Mouse (Mus musculus) A20 (cell line): ENCODE measurements at regions not wholly inside any gene's neighbourhood (a gene's known extent, or its start where the extent isn't known, plus 50 kb on each side); places are given as distances from the start of the nearest gene placed in this dataset.

Source experiments
- DNase-seq: peaks from one replicate; pipeline ENCODE4 v3.0.0-alpha.2; 2011; ENCODE audit warnings: low read depth, low spot score

DNA sequence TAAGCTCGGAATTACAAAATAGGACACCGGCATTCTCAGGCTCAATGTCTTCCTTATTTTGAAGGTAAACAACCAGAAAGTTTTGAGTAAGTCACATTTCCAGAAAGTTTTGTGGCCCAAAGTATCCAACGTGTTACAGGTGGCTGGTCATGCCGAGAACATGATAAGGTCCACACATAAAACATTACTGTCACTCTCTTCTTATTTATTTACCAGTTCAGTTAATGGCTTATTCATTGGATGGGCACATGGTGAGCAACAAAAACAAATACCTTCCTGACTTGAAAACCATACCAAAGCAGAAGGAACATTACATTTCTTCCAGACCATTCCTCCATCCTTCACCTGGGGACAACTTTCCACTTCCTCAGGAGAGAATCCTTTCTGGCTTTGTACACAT is 345.5 kb upstream of the Arid1b start:
- DNase-seq, result no peak

DNA sequence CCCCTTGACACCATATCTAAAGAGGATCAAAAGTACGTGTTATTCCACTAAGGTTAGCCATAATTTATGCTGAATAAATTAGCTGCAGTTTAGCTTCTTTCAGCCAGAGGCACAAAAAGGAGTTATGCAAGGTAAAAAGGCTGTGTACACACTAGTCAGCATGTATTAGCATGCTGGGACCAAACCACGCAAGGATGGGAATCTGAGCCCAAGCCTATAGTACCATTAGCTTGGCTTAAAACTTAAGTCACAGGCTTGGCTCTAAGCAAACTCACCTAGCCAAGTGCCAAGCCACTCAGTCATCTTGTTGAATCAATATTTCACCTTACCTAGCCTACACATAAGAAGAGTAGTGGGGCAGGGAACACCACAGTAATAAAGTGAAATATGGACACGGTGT is 339.9 kb upstream of the Arid1b start:
- no peak for DNase-seq

DNA sequence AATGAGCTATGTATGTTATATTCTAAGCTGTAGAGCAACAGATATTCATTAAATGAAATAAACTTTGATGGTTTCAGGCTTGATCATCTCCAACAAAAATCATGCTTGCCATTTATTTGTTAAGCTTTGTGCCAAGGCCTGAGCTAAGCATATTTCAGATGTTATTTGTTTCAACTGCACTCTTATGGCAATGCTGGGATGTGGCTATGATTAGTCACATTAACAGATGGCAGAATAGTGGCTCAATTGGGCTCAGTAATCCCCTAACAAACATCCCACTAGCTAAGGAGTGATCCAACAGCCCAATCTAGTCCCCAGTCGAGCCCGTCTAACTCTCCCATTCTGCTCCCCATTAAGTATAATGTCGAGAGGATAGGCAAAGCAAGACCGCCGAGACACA is 332.1 kb upstream of the Arid1b start:
- DNase-seq, result no peak

DNA sequence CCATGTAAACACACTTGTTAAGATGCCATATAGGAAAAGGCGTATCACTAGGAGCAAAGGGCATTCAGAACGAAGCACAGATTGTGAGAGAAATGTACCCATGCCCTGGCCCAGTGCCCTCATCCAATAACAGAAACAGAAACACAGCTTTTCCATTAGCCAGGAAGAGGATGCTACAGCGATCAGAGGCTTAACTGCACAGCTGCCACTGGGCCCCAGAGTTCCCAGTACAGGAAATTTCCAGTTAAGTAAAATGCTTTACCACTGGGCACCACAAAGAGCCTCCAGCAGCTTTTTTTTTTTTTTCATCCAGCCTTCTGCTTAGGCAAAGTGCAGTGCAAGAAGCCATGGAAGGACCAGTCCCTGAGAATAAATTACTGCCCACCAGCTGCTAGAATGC is 325.6 kb upstream of the Arid1b start:
- DNase-seq, result no peak

DNA sequence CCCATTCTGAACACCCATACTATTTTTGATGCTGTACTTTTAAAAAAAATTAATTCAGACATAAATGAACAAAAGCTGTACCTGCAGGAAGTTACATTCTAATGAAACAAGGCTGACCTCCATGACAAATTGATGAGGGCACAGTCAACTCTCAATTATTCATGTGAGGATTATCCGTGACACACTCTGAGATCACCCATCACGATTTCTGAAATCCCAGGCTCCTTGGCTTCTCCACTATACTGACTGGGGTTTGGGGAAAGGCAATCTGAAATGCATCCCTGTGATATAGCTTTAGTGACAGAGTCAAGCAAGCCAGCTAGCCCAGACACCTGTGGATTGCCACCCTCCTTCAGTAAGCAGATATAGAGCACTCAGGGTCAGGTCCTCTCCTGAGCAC is 320.9 kb upstream of the Arid1b start:
- no peak for DNase-seq

DNA sequence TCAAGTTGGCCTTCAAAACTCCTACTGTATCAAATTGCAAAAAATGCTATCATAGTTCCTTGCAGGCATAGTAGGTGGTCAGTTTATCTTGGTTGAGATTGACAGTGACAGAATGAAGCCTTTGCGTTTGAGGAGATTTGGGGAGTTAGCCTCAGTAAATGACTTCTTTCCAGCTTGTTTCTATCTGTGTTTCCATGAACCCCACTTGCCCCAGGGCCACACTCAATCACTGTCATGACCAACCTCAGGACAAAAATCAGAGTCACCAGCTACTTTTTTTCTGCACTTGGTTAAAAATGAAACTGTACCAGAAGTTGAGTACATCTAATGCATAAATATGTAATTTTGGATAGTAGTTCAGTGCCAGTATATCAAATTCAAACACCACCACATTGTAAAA is 287.7 kb upstream of the Arid1b start:
- DNase-seq, result no peak

DNA sequence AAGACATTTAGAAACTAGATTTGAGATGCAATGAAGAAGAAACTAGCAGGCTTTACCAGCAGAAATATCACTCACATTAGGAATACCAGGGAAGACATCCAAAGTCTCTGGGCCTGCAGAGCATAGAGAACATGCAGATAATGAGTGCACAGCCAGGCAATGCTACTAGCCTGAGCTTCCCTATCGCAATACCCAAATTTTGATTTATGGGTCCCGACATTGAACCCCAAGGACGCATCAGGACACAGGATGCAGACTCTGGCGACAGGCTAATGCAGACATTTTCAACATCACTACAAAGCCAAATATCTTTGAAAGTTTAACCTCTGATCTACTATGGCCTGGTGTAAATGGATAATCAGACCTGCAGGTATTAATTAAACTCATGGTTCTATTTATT is 273.1 kb upstream of the Arid1b start:
- DNase-seq, result no peak

DNA sequence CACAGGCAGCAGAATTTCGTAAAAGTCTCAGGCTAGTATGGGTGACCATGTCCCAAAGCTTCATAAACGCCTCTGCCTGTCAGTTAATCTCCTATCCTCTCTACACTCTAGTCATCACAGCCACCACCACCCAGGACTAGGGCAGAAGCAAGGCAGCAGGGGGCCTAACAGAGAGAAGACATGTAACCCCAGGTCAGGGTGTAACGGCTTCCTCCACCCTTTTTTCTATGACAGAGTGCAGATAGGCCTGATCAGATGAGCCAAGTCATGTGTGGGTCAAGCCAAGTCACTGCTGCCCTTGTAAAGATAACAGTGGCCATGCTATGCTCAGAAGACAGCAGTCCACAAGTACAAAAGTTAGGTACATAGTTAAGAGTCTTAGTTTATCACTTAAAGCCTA is 270.1 kb upstream of the Arid1b start:
- no peak for DNase-seq

DNA sequence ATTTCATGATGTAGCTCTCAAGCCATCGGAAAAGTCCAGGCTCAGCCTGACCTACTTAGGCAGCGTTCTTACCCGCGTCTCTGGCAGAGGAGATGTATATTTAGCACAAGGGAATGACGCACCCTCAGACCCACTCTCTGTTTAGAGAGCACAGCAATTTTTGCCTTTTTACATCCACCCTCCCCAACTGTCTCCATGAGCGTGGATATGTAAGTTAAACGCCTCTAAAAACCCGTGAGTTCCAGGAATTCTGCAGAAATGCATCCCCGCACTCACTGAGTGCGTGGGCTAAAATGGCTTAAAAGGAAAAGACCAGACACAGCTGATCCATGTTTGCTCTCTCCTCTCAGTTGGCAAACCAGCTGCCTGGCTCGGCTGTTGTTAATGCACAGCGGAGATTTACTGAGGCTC is 267.8 kb upstream of the Arid1b start:
- no peak for DNase-seq

DNA sequence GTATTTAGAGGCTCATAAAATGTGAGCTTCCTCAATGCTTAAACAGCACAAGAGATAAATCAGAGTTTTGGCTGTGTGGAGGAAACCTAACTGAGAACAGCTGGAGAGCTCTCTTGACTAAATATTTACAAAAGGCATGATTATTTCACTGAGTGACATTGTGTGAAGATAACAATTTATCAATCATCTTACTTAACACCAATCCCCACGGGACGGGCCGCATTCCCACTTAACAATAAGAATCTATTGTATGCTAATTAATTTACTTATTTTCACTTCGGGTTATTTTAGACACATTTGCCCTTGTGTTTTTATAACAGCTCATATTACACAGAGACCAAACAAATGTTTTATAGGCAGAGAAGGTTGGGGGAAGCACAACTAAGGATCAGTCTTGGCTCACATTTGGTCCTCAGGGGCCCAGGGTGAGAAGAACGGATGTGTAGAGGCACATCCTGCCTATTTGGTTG is 259.7 kb upstream of the Arid1b start:
- DNase-seq, result no peak

DNA sequence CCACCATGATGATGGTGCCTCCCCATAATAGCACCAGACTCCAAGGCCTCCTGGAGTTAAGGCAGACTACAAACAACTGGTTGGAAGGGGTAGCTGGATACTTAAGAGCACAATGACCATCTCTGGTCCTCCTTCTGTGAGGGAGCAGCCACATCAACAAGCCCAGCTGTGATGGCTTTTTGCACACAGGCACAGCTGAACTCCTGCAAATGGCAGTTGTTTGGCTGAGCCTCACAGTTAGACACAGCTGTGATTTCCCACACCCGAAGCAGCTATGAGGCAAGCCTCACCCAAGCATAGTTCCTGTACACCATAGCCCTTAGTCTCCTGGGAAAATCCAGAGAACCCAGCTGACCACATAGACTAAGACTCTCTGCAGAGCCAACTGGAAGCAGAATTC is 258.9 kb upstream of the Arid1b start:
- no peak for DNase-seq

DNA sequence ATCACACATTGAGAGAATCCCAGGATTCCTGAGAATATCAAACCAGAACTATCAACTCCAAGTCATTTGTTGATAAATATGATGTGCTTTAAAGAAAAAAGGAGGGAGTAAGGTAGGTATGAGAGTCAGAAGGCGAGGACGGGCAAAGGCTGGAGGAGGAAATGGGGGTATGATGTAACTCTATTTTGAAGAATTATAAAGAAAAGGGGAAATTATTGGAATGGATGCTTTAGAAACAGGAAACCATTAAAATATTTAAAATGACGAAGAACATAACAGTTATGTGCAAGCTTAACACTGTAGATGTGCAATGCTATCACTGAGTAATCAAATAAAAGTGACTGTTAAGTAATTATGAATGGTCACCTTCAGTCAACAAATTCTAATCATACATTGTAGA is 257.4 kb upstream of the Arid1b start:
- no peak for DNase-seq

DNA sequence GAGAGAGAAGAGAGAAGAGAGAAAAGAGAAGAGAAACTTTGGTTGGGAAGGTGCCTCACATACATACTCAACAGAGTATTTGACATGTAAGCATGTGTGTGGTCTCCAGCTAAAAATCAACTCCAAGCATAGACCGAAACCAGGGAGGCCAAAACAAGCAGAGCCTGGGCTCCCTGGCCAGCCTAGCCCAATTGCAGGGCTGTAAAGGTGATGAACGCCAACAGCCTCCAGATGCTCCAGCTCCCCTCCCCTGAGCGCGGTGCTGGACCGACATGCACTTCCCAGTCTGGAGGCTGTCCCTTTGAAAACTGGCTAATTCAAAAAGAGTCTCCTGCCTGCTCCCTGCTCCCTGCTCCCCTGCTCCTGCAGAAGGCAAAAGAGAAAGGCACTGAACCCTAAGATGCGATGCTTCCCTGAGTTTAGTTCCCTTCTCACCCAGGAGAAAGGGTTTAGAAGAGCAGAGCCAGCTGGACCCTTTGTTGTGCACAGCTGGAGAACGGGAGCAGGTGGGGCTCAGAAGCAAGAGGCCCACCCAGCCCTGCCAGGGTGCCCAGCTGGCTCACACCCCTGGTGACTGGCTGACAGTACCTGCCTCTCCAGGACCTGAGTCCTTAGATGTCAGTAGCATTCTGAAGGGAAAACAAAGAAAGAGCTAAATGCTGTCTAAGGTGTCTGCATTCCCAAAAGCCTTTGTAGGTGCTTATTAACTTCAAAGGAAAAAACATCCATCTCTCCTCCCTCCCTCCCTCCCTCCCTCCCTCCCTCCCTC is 255.2 kb upstream of the Arid1b start:
- DNase-seq, result no peak

DNA sequence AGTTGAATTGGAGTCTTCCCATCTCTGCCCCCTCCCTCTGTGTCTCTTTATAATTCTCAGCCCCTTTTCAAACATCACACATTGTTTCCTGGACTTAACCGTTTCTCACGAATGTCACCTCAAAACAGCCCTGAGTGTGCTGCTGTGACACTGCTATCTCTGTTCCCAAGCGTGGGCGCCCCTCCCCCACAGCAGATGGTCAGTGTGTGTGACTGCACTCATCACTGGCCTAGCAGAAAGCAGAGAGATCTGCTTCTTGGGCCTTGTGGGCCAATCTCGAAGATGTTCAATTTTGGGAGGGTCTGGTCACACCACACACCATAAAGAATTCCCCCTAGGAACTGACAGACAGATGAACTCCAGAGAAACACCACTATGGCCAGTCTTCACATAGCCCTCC is 253.3 kb upstream of the Arid1b start:
- no peak for DNase-seq

DNA sequence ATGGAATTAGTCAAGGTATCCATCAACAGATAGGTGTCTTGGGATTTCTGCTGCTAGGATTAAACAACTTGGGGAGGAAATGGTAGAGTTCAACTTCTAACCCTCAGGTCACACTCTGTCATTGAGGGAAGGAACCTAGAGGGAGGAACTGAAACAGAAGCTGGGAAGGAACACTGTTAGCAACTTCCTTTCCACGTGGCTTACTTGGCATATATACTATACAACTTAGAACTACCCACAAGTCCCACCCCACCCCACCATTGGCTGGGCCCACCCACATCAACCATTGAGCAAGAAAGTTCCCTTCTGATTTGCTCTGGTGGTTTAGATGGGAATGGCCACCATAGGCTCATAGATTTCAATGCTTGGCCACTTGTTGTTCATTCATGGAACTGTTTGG is 251.8 kb upstream of the Arid1b start:
- DNase-seq, result peak; percentile 14

DNA sequence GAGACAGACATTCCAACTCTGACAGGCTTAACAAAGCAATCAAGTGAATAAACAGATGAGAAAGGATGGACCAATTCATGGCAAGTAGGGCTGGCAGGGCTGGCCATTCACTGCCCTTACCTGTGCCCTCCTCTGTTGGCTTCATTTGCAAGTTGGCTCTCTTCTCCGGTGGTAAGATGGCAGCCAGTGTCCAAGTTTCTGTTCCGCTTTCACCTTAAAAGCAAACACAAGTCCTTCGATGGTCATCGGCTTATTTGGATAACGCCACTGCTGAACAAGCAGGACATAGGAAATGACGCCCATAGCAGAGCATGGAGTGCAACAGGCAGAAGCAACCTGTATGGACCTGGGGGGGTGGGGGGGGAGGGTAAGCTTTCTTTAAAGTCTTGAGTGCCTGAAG is 231.2 kb upstream of the Arid1b start:
- DNase-seq, result no peak

DNA sequence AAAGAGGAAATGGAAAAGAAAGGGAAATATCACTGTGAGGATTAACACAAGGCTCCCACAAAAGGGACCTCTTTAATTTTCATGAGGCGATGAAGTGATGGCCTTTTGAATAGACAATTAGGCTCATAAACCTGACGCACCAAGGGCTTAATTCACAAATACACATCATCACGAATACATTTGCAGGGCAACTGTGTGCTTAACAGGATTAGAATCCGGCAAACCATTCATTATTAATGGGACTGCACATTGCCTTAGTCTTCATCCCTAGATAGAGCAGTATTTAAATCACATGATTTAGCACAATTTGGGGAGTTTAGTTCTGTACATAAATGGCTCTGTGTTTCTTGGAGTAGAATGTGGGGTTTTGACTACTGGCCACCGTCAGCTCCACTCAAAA is 228.4 kb upstream of the Arid1b start:
- no peak for DNase-seq

DNA sequence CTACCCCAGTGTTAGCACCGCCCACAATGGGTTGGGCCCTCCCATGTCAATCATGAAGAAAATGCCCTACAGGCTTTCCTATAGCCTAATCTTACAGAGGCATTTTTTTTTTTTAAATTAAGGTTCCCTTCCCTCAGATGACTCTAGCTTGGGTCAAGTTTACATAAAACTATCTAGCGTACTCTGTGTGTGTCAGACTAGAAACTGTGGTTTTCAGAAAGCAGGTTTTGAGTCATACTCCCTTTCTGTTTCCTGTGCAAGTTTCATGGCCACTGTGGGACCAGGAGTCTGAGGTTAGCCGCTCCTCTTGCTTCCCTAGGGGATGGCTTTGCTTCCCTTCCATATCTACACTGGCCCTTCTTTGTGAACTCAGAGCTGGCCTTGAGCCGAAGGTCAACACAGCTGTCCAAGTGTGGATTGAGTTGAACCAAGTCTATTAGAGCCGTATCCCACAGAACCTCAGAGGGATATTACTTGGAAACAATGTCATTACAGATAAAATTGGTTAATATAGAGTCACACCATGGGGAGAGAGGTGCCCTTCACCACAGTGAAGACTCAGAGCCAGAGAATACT is 226.1 kb upstream of the Arid1b start:
- DNase-seq, result no peak

DNA sequence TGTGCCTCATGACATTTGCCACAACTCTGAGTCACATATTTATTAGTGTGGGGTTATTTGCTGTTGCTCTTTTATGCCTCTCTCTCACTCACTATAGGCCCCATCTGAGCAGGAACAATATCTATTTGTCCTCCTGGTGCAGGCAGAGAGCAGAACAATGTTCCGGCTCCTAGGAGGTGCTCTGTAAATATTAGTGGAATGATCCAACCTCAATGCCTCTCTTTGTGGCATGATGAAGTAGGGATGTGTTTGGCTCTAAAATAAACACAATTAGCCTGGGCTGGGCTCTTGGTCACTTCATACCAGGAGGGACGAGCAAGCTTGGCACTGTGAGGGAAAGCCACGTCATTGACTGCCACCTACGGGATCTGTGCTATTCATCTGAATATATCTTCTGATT is 224.8 kb upstream of the Arid1b start:
- DNase-seq, result no peak

DNA sequence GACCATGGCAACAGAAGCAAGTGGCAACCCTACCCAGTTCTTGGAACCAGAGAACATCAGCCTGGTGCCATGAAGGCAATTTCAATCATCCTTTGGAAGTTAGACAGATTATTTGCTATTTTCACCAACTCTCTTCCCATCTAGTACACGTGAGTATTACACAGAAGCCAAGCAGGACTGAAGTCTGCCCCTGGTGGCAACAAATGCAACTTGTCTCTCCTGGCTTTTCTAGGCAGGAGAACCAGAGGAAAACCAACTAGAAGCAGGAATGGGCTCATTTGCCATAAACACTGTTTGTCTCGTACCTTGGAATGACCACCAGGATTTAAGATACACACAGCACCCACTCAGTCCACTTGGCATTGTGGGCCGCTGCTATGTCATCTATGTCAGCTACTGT is 224.1 kb upstream of the Arid1b start:
- DNase-seq, result no peak

DNA sequence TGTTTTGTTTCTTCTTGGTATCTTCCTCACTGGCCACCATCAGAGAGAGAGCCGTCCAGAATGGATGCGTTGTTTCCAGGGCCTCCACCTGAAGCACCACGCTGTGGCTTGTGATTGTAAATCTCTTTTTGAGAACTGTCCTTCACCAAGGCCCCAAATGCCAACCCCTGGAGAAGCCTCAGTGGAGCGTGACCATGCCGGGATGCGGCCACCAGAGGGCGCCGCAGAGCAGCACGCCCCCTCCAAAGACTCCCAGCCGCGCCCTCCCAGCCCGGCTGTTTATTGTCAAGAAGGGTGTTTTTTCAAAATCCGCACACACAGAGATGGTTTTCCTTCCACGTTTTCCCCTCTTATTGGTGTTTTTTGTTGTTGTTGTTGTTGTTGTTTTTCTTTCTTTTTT is 216.0 kb upstream of the Arid1b start:
- DNase-seq, result peak; percentile 66

DNA sequence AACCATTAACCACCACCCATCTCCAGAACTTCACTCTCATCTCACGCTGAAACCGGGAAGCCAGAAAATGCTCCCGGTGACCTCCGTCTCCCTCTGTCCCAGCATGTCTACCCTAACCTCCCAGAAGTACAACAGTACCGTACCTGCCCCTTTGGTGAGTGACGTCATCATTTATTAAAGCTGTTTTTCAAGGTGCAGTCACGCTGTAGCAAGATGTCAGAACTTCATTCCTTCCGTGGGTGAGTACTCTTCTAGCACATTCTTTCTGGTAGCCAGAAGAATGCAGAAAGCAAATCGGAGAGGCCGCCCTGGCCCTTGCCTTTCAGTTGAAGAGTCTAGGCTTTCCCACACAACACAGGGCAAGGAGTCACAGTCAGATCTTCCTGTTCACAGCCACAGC is 215.1 kb upstream of the Arid1b start:
- no peak for DNase-seq

DNA sequence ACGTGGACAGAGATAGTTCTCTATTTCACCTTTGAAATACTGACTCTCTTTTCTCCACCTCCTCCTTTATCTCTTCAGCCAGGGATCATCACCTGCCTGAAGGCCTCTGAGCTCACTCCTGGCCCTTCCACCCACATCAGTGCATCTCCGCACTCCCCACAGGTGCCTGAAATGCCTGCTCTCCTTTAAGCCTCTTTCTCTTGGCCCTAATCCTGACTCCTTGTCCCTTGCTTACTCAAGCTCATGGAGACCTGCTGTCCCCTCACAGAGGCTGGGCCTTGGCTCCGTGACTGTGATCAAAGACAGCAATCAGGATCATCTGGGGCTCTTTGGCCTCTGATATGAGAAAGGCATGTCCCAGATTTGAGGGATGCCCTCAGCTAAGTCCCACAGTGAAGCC is 212.5 kb upstream of the Arid1b start:
- no peak for DNase-seq

DNA sequence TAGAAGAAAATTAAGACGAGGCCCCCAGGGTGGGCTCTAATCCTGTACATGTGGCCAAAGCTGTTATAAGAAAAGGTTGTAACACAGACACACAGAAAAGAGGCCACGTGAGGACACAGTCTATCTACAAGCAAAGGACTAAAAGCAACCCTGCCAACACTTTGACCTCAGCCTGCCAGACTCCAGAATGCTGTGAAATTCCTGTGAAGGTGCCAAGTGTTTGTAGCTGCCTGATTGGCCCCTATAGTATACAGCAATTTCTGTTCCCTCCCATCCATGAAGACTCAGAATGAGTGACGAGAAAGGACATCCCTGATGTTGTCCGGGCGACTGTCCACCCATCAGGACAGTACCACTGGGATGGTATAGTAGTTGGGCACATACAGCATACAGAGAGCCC is 209.8 kb upstream of the Arid1b start:
- DNase-seq, result no peak
